ENCODE assay signal across 14 mouse cellular contexts in the genomic region with DNA sequence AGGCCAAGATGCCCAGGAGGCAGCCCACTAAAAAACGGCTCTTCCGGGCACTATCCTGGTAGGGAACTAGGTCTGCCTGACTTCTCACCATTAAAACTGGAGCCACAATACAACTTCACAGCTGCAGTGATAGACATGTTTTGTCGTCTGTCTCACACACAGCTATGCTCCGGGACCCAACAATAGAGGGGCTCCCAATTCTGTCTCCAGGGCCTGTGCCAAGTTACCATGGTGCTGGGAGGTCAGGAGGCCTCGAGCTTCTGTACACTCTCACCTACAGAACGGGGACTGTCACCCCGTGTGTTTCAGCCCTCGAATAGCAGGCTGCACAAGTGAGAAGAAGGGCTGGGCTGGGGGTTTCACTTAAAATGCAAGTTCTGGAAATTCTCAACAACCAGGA.
"Had no signal": no experiment of that assay in that cellular context is flagged by ENCODE, and none has a peak within 500 bp of the region (broad histone marks: within the 10 kb centered on the region; RNA-seq: fewer than 3 reads in every experiment).

No protein-coding gene starts in this region.

- H3K9ac ChIP-seq: limb, embryonic 12.5 days; liver, embryonic 15.5 days; stomach, embryonic 15.5 days had no signal

- H3K4me1 ChIP-seq: limb, embryonic 12.5 days; liver, embryonic 15.5 days; stomach, embryonic 15.5 days had no signal

- H3K4me3 ChIP-seq: limb, embryonic 12.5 days; liver, embryonic 15.5 days; stomach, embryonic 15.5 days had no signal

- H3K27ac ChIP-seq: limb, embryonic 12.5 days; liver, embryonic 15.5 days; stomach, embryonic 15.5 days had no signal

- ATAC-seq: lung, postnatal 0 days had no signal

- H3K9me3 ChIP-seq: limb, embryonic 12.5 days; liver, embryonic 15.5 days; stomach, embryonic 15.5 days had no signal

- DNase-seq: kidney, adult 8-10 months; kidney, postnatal 25 days; liver; lung, adult 2 months; lung, postnatal 36 days; retina, postnatal 1 day; right cerebral cortex, postnatal 4 days; spleen, adult 18-20 months; thymus, adult 2 months; thymus, postnatal 25 days had no signal

- H3K27me3 ChIP-seq: limb, embryonic 12.5 days; liver, embryonic 15.5 days; stomach, embryonic 15.5 days had no signal

- H3K4me2 ChIP-seq: limb, embryonic 12.5 days; liver, embryonic 15.5 days; stomach, embryonic 15.5 days had no signal
